Mouse (Mus musculus) heart, adult 8-10 months (tissue): ENCODE measurements around the gene Col26a1. TPM values are rescaled to one million over a fixed set of nuclear protein-coding genes. Genes with fewer than 3 reads are reported as not detected.

Experiments used
- DNase-seq: peaks from one replicate; pipeline ENCODE4 v3.0.0; 2022; ENCODE audit warnings: low spot score
- total RNA-seq, 4 experiments: library from RNA; stranded (reverse); gene quantifications; 2 replicates each; pipeline ENCODE4 v1.2.4; 2022

Gene Col26a1
- total RNA-seq, 4 experiments from 2014 or later = 0.09 to 0.75 (median 0.40) TPM

DNA sequence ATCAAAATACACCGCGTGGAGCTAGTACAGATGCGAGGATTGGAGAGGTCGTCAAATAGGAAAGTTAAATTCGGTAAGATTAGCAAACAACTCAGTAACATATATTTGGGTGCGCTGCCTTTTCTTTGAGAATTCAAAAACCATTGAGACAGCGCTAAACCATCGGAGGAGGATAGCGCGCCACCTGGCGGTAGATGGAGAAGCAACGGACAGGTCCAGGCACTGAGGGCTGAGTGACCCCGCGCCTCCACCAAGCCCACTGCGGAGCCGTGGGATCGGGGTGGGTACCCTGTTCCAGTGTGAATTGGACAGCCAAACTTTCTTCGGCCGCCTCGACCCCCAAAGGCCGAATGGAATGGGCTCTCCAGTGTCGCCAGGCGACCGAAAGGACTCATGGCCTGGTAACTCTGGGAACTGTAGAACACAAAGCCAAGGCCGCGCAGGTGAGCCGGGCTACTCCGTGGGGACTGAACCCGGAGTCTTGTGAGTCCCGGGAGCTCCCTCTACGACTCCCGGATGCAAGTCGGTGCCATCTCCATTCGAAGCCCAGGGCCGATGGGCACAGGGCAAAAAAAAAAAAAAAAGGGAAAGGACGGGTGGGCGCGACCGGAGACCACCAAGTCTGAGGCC lies 1.5 kb downstream of the Col26a1 start:
- DNase-seq = peak; percentile 64

DNA sequence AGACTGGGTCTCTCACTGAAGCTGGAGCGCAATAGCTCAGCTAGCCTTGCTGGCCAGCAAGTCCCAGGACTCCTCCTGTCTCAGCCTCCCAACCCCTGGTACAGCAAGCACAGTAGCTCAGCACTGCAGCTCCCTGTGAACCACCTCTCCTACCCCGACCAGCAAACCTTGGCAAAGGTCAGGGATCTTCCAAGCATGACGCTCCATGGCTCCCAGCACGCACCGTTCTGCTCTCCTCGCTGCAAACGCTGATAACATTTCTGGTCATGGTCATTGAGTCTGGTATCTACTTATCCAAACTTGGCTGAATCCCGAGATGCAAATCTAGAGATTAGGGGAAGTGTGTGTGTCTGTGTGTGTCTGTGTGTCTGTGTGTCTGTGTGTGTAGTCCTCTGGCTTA lies 2.9 kb downstream of the Col26a1 start:
- DNase-seq = no peak

- no peak for DNase-seq
These were observed 8.7 kb downstream of the Col26a1 start for GRCm38 (mm10) chr5:136874271-136874670.

DNA sequence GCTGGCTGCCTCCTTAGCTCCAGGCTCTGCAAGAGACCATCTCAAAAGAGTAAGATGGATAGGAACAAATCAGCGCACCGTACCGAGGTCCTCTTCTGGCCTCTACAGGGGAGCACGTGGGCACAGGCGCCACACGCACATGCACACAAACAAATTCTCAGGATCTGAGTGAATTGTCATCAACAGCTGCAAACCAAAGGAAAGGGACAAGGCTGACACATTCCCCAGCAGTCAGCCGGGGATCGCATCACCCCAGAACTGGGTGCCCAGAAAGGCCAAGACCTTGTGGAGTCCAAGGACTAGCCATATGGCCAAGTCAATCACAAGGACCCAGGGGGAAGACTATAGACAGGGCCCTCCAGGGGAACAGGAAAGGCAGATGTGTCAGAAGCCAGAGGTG lies 10.6 kb downstream of the Col26a1 start:
- DNase-seq = no peak

DNA sequence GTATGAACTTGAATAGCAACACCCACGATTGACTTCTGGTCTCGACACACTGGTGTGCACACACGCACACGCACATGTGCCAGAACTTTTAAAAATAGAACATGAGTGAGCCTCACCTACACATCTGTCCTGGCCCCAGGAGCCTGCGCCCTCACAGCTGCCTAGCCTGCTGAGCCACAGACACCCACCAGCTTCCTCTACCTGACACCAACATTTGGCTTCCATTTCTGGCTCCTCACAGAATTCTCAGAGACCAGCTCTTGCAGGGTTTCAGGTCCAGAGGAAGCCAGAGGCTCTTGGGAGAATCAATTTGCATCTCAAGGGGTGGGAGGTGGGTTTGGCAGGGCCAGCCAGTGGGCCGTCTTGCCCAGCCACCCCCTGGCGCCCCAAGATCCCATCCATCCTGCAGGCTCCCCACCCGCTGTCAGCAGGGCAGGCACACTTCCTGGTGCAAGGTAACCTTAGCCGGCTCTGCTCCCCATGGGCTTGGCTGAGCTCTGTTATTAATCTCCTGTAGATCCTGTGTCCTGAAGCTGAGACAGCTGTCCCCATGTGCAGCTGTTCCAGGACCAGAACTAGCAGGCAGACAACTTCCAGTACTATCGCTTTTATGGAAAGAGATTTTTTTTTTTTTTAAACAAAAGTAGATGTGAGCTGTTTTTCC lies 13.4 kb downstream of the Col26a1 start:
- DNase-seq = no peak

- no peak for DNase-seq
These were observed 15.3 kb downstream of the Col26a1 start for GRCm38 (mm10) chr5:136867706-136868105.

DNA sequence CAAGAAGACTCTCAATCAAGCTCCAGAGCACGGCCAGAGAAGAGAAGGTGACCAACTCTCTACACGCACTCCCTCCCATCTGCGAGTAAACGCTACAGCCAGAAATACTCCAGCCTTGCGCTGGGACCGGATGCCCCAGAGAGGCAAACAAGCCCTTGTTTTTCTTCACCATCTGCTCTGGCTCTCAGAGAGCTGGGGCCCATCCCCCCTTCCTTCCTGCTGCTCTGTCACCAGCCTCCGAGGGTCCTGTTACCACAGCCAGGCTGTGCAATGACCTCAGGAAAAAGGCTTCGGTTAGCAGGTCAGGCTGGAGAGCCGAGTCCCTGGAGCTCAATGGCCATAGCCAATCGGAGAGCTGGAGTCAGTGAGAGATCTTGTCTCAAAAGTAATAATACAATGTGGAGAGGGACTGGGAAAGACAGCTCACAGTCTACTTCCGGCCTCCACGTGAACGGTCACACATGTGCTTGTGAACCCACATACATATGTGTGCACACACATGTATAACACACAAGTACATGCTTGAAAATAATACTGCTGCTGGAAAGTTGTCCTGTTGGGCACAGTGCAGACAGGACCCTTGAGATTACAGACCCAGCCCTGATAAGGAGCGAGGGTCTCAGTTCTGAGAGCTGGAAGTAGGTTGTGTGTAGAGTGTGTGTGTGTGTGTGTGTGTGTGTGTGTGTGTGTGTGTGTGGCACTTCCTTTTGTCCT lies 18.9 kb downstream of the Col26a1 start:
- peak; percentile 33 for DNase-seq

GRCm38 (mm10) chr5:136863276-136863675 lies 19.7 kb downstream of the Col26a1 start:
- no peak for DNase-seq

DNA sequence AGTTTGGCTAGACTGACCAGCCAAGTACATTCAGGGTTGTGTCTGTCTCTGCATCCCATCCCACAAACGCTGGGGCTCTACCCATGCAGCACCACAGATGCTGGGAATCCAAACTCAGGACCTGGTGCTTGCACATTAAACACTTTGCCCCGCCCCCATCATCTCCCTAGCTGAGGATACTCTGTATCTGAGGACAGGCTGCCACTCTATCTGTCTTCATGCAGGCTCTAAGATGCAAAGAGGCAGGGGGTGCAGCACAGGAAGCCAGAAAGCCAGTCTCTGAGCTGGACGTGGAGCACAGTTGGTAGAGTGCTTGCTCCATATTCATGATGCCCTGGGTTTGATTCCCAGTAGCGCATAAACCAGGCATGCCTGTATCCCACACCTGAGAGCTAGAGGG lies 20.2 kb downstream of the Col26a1 start:
- no peak for DNase-seq

- no peak for DNase-seq
These were observed 21.6 kb downstream of the Col26a1 start for GRCm38 (mm10) chr5:136861191-136861940.

- DNase-seq = no peak
These were observed 32.3 kb downstream of the Col26a1 start for GRCm38 (mm10) chr5:136850716-136851115.

DNA sequence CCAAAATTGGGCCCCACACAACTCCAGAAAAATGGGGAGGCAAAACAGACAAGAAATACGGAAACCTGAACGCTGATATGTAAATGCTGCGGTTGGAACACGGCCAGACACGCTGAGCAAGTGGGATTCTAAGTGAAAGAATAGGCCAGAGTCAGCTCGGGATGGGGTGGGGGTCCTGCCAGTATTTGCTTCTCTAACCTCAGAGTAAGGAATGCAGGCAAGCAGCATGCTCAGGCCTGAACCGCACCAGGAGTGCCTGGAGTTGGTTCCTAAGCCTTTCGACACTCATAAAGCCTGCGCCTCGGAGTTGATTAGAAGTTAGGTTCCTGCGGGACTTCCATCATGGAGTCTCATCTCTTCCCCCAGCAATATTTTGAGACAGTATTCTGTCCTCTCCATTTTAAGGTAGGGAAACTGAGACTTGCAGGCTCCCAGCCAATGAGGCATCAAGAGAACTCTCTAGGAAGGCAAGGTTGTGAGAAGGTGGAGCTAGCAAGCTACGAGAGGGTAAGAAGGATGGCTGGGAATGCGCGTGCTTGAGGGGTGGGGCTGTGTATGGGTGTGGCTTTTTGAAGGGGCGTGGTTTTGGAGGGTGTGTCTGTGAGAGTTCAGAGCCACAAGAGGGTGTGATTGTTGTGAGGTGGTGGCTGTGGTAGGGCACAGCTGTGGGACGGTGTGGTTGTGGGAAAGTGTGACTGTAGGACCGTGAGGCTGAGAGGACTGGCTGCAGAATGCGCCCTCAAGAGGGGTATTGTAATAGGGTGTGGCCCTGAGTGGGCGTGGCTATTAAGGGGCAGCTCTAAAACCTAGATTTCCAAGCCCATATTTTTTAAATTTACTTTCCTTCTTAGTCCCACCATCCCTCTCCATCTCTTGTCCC lies 36.4 kb downstream of the Col26a1 start:
- DNase-seq = no peak

DNA sequence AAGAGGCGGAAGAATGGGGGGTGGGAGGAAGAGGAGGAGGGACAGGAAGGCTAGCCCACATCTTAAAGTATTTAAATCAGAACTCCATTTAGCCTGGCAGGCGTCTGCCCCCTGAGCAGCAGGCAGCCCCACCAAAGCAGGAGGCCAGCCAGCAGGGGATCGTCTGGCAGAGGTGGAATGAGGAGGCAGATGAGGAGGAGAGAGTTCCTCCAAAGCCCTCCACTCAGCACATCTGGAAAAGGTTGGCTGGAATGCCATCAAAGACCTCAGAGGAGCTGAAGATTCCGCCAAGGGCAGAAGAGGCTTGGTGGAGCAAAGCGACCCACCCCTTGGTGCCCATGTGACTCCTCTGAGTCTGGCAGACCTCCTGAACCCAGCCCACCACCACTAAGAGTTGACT lies 39.1 kb downstream of the Col26a1 start:
- no peak for DNase-seq

GRCm38 (mm10) chr5:136840036-136840435 lies 43.0 kb downstream of the Col26a1 start:
- peak; percentile 15 for DNase-seq

DNA sequence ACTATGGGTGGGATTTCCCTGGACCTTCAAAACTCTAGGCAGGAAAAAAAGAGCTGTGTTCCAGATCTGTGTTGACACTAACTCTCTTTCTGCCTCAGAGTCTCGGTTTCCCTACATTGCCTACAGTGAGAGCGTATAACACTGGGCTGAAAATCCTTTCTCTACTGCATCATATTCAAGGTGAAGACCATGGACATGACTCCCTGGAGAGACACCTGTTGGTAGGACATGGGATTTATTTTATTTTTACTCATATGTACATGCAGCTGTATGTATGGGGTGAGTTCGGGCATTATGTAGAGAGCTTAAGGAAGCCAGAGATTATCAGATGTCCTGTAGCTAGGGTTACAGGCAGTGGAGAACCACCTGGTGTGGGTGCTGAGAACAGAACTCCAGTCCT lies 50.0 kb downstream of the Col26a1 start:
- no peak for DNase-seq

GRCm38 (mm10) chr5:136830156-136830555 lies 52.9 kb downstream of the Col26a1 start:
- DNase-seq = no peak

DNA sequence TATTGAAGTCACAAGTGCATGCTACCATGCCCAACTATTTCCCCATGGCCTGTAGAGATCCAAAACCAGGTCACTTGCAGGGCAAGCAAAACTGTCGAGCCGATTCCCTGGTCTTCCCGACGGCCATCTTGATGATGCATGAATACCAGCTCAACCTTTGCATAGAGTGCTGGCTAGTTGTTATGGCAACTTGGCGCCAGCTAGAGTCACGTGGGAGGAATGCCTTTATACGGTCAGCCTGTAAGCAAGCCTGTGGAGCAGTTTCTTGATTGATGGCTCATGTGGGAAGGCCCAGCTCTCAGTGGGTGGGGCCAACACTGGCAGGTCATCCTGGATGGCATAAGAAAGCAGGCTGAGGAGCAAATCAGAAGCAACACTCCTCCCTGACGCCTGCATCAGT lies 61.0 kb downstream of the Col26a1 start:
- DNase-seq = no peak

GRCm38 (mm10) chr5:136820911-136821310 lies 62.1 kb downstream of the Col26a1 start:
- DNase-seq = no peak

DNA sequence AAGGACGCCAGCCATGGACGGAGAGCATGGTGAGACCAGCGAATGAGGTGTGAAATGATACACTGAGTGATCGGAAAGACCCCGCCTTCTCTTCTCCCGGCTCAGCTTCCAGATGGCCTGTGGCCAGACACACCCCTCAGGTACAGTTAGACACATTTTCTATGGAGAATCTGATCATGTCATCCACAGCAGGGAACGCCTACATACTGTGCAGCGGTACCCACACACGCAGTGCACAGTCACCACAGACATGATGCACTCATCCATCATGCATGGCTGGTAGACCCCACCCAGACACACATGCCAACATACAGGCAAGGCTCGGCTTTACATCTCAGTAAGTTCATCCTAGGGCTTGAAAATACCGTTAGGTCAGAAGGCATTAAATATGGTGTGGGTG lies 63.3 kb downstream of the Col26a1 start:
- DNase-seq = no peak

DNA sequence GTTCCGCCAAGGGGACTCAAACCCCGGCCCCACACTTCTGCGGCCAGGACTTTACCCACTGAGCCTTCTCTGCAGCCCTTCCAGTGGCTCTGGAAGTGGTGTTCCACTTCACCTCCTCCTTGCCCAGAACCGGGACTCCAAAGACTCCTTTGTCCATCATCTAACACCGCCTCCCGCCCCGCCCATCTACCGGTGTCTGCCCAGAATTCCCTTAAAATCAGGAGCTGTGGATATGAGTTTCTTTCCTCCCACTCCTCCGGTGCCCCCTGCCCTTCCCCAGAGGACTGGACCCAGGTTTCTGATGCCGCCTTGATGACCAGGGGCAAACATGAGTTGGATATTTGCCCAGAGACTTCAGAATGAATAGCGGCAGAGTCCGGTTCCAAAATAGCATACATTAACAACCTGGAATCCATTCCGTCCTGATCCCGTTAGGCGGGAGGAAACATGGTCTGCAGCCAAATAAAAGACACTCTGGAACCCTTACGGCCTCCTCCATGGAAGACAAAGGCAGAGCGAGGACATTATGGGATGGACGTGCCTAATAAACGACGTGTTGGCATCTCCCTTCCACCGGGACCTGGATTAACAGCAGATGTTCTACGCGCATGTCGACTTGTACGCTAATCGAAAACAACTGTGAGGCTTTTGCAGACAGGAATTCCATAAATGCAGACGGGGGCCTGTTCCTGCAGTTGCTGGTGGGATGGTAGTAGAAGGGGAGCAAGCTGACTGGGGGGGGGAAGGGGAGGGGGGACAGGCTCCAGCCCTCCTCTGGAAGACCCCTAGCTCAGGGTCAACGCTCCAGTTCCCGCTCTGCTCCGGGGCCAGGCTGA lies 72.3 kb downstream of the Col26a1 start:
- no peak for DNase-seq
